Mouse (Mus musculus) ovary, postnatal 10 days (tissue): ENCODE measurements around the gene B230307C23Rik.
"Not testable (repeated sequence)": the region's sequence is repeated elsewhere in the genome, so short reads cannot be mapped to it uniquely, and the experiment has no call there.

Experiments
- DNase-seq: peaks from one replicate; pipeline ENCODE4 v3.0.0; 2022; ENCODE audit warnings: low spot score

B230307C23Rik gene

DNA sequence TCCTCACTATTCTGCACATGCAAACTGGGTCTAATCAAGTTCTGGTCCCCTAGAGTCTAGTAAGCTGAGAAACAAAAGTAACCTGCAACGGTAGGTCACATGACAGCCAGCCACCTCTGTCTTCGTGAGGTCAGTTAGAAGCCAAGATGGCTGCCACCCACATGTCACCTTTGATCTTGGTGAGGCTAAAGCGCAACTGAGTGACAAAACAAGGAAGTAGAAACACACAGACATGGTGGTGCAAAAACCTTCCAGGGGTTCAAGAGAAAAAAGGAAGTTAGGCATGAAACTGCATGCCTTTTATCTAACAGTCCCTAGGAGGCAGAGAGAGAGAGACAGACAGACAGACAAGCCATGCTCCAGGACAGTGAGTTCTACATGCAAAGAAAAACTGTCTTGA, 25.0 kb downstream of the B230307C23Rik start:
- no peak for DNase-seq

DNA sequence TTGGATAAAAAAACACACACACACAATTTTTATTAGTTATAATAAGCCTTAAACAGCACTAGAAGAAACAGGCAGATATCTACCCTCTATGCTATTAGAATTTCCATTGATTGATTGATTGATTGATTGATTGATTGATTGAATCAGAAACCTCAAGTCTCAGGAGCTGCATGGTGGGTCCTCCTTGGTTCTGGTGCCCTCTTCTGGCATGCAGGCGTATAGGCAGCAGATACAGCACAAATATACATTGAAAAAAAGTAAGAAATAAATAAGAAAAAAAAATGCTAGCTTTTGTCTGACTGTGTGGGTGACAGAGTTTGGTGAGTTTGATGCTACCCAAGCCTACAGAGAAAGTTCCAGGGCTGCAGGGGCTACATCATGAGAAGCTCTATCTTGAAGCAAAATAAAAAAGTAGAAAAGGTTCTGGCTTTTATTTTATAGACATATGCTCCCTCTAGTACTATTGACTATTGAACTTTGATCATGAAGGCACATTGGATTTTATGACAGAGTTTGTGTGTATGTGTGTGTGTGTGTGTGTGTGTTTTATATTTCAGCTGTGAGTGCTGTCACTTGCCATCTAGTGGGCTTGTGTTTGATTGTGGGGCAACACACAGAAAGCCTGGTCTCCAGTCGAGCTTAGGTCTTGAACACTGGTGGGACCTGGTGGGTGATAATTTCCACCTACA, 25.7 kb downstream of the B230307C23Rik start:
- no peak for DNase-seq

- DNase-seq = not testable (repeated sequence)
Measured at GRCm38 (mm10) chr16:98026186-98026585, 29.1 kb downstream of the B230307C23Rik start.

DNA sequence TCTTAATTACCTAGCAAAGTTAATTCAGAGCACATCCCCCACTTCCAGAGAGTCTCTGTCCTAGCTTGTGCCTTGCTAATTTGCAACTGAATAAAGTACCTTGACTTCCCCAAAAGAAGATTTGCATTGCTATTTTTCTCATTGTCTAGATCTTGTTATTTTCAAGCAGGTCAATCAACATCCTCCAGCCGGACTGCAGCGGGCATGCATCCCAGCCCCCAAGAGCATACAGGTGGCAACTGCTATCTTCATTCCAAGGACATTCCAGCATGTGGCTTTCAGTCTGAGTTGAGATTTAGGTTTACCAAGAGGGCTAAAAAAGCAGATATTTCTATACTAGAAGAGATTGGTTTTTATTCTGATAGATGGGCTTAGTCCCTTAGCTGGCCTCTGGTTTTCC, 37.9 kb downstream of the B230307C23Rik start:
- DNase-seq = not testable (repeated sequence)

DNA sequence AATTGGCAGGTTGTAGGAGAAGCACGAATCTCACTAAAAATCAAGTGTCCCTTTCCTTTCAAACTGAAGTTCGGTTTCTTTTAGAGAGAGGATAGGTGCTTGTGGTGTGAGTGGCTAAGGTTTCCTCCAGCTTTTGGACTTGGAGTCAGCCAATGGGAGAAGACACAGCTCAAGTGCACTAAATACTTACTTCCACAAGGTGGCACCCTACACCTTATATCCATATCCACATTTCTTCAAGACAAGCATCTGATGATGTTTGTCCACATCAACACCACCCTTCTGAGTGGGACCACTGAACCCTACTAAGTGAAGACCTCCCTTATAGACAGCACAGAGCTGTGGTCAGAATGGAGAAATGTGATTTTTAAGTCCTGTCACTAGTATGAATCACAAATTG, 44.6 kb downstream of the B230307C23Rik start:
- no peak for DNase-seq

DNA sequence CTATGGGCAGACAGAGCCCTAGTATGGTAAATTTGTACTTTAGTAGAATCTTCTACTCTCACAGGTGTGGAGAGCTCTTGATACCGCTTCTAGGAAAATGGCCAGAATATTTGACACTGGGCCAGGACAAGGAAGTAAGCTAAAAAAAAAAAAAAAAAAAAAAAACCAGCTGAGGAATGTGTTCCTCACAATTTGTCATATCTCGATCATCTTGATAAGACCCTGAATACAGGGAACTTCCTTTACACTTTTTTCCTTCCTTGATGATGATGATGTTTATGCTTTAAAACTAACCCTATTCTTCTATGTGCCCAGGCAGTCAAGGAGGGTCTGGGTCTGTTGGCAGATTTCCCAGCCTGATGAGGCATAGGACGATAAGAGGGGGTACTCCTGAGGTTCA, 82.3 kb downstream of the B230307C23Rik start:
- DNase-seq = not testable (repeated sequence)

- DNase-seq = not testable (repeated sequence)
Measured at GRCm38 (mm10) chr16:98081140-98081539, 84.0 kb downstream of the B230307C23Rik start.
